Mouse (Mus musculus) kidney, adult 2 months (tissue): ENCODE data around the gene Zscan26.

Experiments used
- CTCF ChIP-seq: fragments of 200-500 bp; conservative IDR thresholded peaks from 2 replicates; pipeline ENCODE4 v1.5.1; 2011; ENCODE audit warnings: low read depth, mild to moderate bottlenecking, control low read depth, low read length, moderate library complexity, mixed read lengths; ENCODE audit not compliant: insufficient read depth, insufficient read length
- POLR2A ChIP-seq: fragments of 200-500 bp; IDR thresholded peaks from one replicate; pipeline ENCODE4 v1.6.1; 2011; ENCODE audit warnings: low read depth, low read length, control low read depth

DNA sequence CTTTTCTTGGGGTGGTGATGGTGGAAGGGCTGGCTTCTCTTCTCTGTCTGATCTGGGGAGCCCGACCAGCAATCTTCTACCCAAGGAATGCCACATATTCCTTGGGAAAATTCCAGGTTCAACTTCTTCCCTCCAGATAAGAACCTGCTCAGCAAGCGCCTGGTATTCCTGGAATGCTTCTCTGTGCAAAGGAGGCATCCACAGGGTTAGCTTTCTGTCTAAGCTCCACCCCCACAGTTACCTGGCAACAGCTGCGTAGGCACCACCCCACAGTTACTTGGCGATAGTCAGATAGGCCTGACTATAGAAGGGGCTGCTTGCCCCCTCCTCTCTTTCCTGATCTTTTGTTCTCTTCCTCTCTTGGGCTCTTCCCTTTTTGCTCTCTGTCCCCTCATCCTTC, 2.8 kb upstream of the Zscan26 start:
- TF ChIP-seq CTCF: no peak
- TF ChIP-seq POLR2A: no peak
